Mouse (Mus musculus) ES-Bruce4 (cell line): ENCODE measurements around the gene Adprh.

Source experiments
- CTCF ChIP-seq: IDR thresholded peaks from one replicate; pipeline ENCODE4 v1.8.1; 2011; ENCODE audit warnings: low read depth, low read length
- EP300 ChIP-seq: IDR thresholded peaks from 2 replicates; pipeline ENCODE4 v1.6.1; 2011; ENCODE audit warnings: low read depth, low read length; ENCODE audit not compliant: insufficient read depth
- POLR2A ChIP-seq: IDR thresholded peaks from one replicate; pipeline ENCODE4 v1.8.1; 2011; ENCODE audit warnings: low read length; ENCODE audit not compliant: insufficient read depth

GRCm38 (mm10) chr16:38445576-38445975, 6.9 kb downstream of the Adprh start:
- no peak for TF ChIP-seq CTCF
- TF ChIP-seq POLR2A, result no peak
- TF ChIP-seq EP300, result no peak
